Mouse (Mus musculus): ENCODE measurements around the gene Katnbl1. TPM values are rescaled to one million over a fixed set of nuclear protein-coding genes. Genes with fewer than 3 reads are reported as not detected.

The Katnbl1 gene
- total and polyA plus RNA-seq, 2 experiments = 0.93 to 4.2 TPM

DNA sequence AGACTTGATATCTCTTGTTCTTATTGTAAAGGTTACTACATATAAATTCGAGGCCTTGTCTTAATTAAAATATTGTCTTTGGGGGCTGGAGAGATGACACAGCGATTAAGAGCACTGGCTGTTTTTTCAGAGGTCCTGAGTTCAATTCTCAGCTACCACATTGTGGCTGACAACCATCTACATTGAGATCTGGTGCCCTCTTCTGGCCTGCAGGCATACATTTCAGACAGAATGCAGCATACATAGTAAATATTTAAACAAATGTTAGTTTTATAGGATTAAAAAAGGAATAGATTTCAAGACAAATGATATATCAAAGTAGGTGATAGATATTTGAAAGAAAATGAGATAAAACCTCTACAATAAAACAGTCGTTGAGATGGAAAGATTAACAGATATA, 81.5 kb downstream of the Katnbl1 start:
- H3K79me2 ChIP-seq (ENCODE audit: control insufficient read depth, insufficient read depth, low read length) = peaks cover under 1% of the 10 kb centered on the region; the same call in 1 of the 2 replicates

More for the DNA sequence above, 81.5 kb downstream of the Katnbl1 start:
- Histone ChIP-seq H3K36me3 (ENCODE audit: control insufficient read depth, insufficient read depth, low read length) (peaks cover 28% of the 10 kb centered on the region), H3K4me3 (ENCODE audit: insufficient read depth, low read depth, low read length) (no peak overlapping the region), H3K4me1 (ENCODE audit: control insufficient read depth, insufficient read depth, low read length) (peaks cover 2% of the 10 kb centered on the region; the same call in 1 of the 2 replicates), H3K9ac (ENCODE audit: low read depth, low read length) (no peak overlapping the region), H3K27me3 (ENCODE audit: control insufficient read depth, insufficient read depth, low read length) (no peaks in the 10 kb centered on the region), H3K27ac (replicated peaks; ENCODE audit: insufficient read depth, low read depth, low read length) (no peak overlapping the region)
- no peak for TF ChIP-seq CTCF (IDR thresholded peaks at IDR 0.05; ENCODE audit: low read depth, low read length)
- no peak for TF ChIP-seq POLR2A (IDR thresholded peaks at IDR 0.05; ENCODE audit: extremely low read depth, insufficient read depth, low read length)
- WGBS = 92% methylated on average over 3 of the region's 3 CpGs
- no peak for DNase-seq (ENCODE audit: extremely low read depth, low read depth, low spot score)

Other genes starting within 250 kb of the Katnbl1 start
- not detected in 2 replicates for gene Olfr1316, start 244.2 kb upstream of the Katnbl1 start, total RNA-seq (2014; rRNA removed)
- gene Olfr1316, start 244.2 kb upstream of the Katnbl1 start, polyA plus RNA-seq (2012; rRNA removed) = not detected in 2 replicates
- not detected in 2 replicates for gene Olfr1317, start 238.9 kb upstream of the Katnbl1 start, total RNA-seq (2014; rRNA removed)
- gene Olfr1317, start 238.9 kb upstream of the Katnbl1 start, polyA plus RNA-seq (2012; rRNA removed) = not detected in 2 replicates
- gene Olfr1318, start 225.0 kb upstream of the Katnbl1 start, total RNA-seq (2014; rRNA removed) = not detected in 2 replicates
- gene Olfr1318, start 225.0 kb upstream of the Katnbl1 start, polyA plus RNA-seq (2012; rRNA removed) = not detected in 2 replicates
- gene Lpcat4, start 139.7 kb upstream of the Katnbl1 start, total RNA-seq (2014; rRNA removed) = 0.09 and 0.67 TPM in 2 replicates
- 2.2 and 2.4 TPM in 2 replicates for gene Lpcat4, start 139.7 kb upstream of the Katnbl1 start, polyA plus RNA-seq (2012; rRNA removed)
- gene Nutm1, start 119.9 kb upstream of the Katnbl1 start, total RNA-seq (2014; rRNA removed) = not detected in 2 replicates
- not detected in 2 replicates for gene Nutm1, start 119.9 kb upstream of the Katnbl1 start, polyA plus RNA-seq (2012; rRNA removed)
- gene Nop10, start 117.3 kb upstream of the Katnbl1 start, total RNA-seq (2014; rRNA removed) = 71.2 and 82.6 TPM in 2 replicates
- 61.7 and 67.8 TPM in 2 replicates for gene Nop10, start 117.3 kb upstream of the Katnbl1 start, polyA plus RNA-seq (2012; rRNA removed)
- 12.9 and 14.8 TPM in 2 replicates for gene Slc12a6, start 113.4 kb upstream of the Katnbl1 start, total RNA-seq (2014; rRNA removed)
- 4.0 and 5.2 TPM in 2 replicates for gene Slc12a6, start 113.4 kb upstream of the Katnbl1 start, polyA plus RNA-seq (2012; rRNA removed)
- not detected in 2 replicates for gene Gm21985, start 112.9 kb upstream of the Katnbl1 start, total RNA-seq (2014; rRNA removed)
- gene Gm21985, start 112.9 kb upstream of the Katnbl1 start, polyA plus RNA-seq (2012; rRNA removed) = not detected in 2 replicates
- 60.2 and 65.5 TPM in 2 replicates for gene Emc4, start 11.2 kb upstream of the Katnbl1 start, total RNA-seq (2014; rRNA removed)
- 78.6 and 88.5 TPM in 2 replicates for gene Emc4, start 11.2 kb upstream of the Katnbl1 start, polyA plus RNA-seq (2012; rRNA removed)
- gene Emc7, start 75.8 kb downstream of the Katnbl1 start, total RNA-seq (2014; rRNA removed) = 19.9 and 21.9 TPM in 2 replicates
- gene Emc7, start 75.8 kb downstream of the Katnbl1 start, polyA plus RNA-seq (2012; rRNA removed) = 8.0 and 9.6 TPM in 2 replicates
- gene Chrm5, start 101.6 kb downstream of the Katnbl1 start, total RNA-seq (2014; rRNA removed) = not detected in 2 replicates
- gene Chrm5, start 101.6 kb downstream of the Katnbl1 start, polyA plus RNA-seq (2012; rRNA removed) = not detected in 2 replicates
- gene Aven, start 113.8 kb downstream of the Katnbl1 start, total RNA-seq (2014; rRNA removed) = 8.9 and 16.2 TPM in 2 replicates
- 4.5 and 4.6 TPM in 2 replicates for gene Aven, start 113.8 kb downstream of the Katnbl1 start, polyA plus RNA-seq (2012; rRNA removed)

All from liver, adult 2 months (tissue).